Mouse (Mus musculus) left cerebral cortex, postnatal 4 days (tissue): ENCODE data around the gene Clic4. TPM values are rescaled to one million over a fixed set of nuclear protein-coding genes. Genes with fewer than 3 reads are reported as not detected.

Experiments used
- DNase-seq: peaks from one replicate; pipeline ENCODE4 v3.0.0-alpha.2; 2022
- intact Hi-C: fragments of 180-260 bp; cut with DNase I; formaldehyde crosslinking; loops from one replicate; pipeline ENCODE4 v1.15.1; 2025
- total RNA-seq, 2 experiments: library from RNA; stranded (reverse); gene quantifications; 2 replicates each; pipeline ENCODE4 v1.2.3; 2021

The Clic4 gene
- 10 to 100 TPM; 27.6 to 27.8 TPM for total RNA-seq

GRCm38 (mm10) chr4:135272640-135273306, at the start of gene Clic4:
Gene Clic4, minus strand, starts transcription at chr4:135272814.
- intact Hi-C loops = loop anchor here (10.0 kb wide), 1 partner anchor 48 kb away; no protein-coding TSS in a partner anchor
- peak; percentile 99 for DNase-seq

- intact Hi-C loops = loop anchor here (5.0 kb wide), 1 partner anchor 101 kb away; no protein-coding TSS in a partner anchor
These were observed 45.4 kb upstream of the Clic4 start for GRCm38 (mm10) chr4:135317966-135318365.

GRCm38 (mm10) chr4:135317539-135317938, 44.9 kb upstream of the Clic4 start:
- DNase-seq = no peak
- intact Hi-C loops = loop anchor here (5.0 kb wide), 1 partner anchor 100 kb away; no protein-coding TSS in a partner anchor

More at GRCm38 (mm10) chr4:135317966-135318365, 45.4 kb upstream of the Clic4 start:
- DNase-seq = peak; percentile 68

GRCm38 (mm10) chr4:135315287-135315686, 42.7 kb upstream of the Clic4 start:
- DNase-seq = no peak
- intact Hi-C loops = loop anchor here (5.0 kb wide), 1 partner anchor 98 kb away; no protein-coding TSS in a partner anchor

GRCm38 (mm10) chr4:135314419-135314832, 41.8 kb upstream of the Clic4 start:
- DNase-seq = no peak
- intact Hi-C loops = no loop called here

GRCm38 (mm10) chr4:135313761-135314241, 41.2 kb upstream of the Clic4 start:
- intact Hi-C loops = no loop called here
- no peak for DNase-seq

- no peak for DNase-seq
- intact Hi-C loops = no loop called here
These were observed 40.6 kb upstream of the Clic4 start for GRCm38 (mm10) chr4:135313111-135313691.

GRCm38 (mm10) chr4:135312706-135313105, 40.1 kb upstream of the Clic4 start:
- intact Hi-C loops = no loop called here
- DNase-seq = peak; percentile 73

- intact Hi-C loops = no loop called here
- DNase-seq = no peak
These were observed 37.8 kb upstream of the Clic4 start for GRCm38 (mm10) chr4:135310371-135310770.

GRCm38 (mm10) chr4:135309726-135310125, 37.1 kb upstream of the Clic4 start:
- DNase-seq = no peak
- intact Hi-C loops = no loop called here

- intact Hi-C loops = no loop called here
- no peak for DNase-seq
These were observed 36.6 kb upstream of the Clic4 start for GRCm38 (mm10) chr4:135309112-135309659.

GRCm38 (mm10) chr4:135306971-135307632, 34.5 kb upstream of the Clic4 start:
- intact Hi-C loops = no loop called here
- DNase-seq = no peak

- intact Hi-C loops = no loop called here
- peak; percentile 33 for DNase-seq
These were observed 33.9 kb upstream of the Clic4 start for GRCm38 (mm10) chr4:135306533-135306932.

- intact Hi-C loops = no loop called here
- no peak for DNase-seq
These were observed 29.6 kb upstream of the Clic4 start for GRCm38 (mm10) chr4:135302261-135302660.

- intact Hi-C loops = no loop called here
- DNase-seq = no peak
These were observed 28.6 kb upstream of the Clic4 start for GRCm38 (mm10) chr4:135301166-135301565.

GRCm38 (mm10) chr4:135300248-135301041, 27.8 kb upstream of the Clic4 start:
- intact Hi-C loops = no loop called here
- DNase-seq = no peak

- intact Hi-C loops = no loop called here
- DNase-seq = no peak
These were observed 26.1 kb upstream of the Clic4 start for GRCm38 (mm10) chr4:135298680-135299079.

GRCm38 (mm10) chr4:135297931-135298546, 25.4 kb upstream of the Clic4 start:
- DNase-seq = peak; percentile 83
- intact Hi-C loops = no loop called here

- no peak for DNase-seq
- intact Hi-C loops = no loop called here
These were observed 24.5 kb upstream of the Clic4 start for GRCm38 (mm10) chr4:135297146-135297545.

- no peak for DNase-seq
- intact Hi-C loops = no loop called here
These were observed 24.0 kb upstream of the Clic4 start for GRCm38 (mm10) chr4:135296565-135296964.
